Mouse (Mus musculus) liver, postnatal 0 days (tissue): Measurements from ENCODE around the gene Gm42878.

ENCODE experiments used
- CTCF ChIP-seq: sonication (generic); IDR thresholded peaks from 2 replicates; pipeline ENCODE4 v1.5.1; 2016; ENCODE audit warnings: antibody characterized with exemption, low read depth
- EP300 ChIP-seq: IDR thresholded peaks from 2 replicates; pipeline ENCODE4 v1.6.1; 2016; ENCODE audit warnings: antibody characterized with exemption, low read depth, mild to moderate bottlenecking

DNA sequence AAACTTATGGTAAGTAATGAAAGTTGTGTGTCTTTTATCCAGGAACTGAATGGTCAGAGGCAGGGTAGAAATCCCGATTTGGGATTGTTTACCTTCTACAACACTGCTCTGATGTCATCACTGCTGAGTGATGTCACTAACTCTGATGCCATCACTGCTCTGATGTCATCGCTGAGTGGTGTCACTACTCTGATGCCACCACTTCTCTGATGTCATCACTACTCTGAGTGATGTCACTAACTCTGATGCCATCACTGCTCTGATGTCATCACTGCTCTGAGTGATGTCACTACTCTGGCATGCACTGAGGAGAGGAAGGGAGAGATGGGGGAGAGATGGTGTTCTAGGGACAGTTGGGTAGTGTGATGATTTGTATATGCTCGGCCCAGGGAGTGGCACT lies 17.2 kb upstream of the Gm42878 start:
- TF ChIP-seq CTCF (no peak), EP300 (no peak)
